8 mouse cellular contexts compared by ENCODE assay signal in genomic region chr8:71475702-71476075, GRCm38 (mm10). TPM values are rescaled to one million over a fixed set of nuclear protein-coding genes. Genes with fewer than 3 reads are reported as not detected.
DNase-seq lines count a peak whose midpoint lies in the region; ATAC-seq and TF ChIP-seq lines count a peak whose summit lies in the region.

No protein-coding gene starts in this region.

- no peaks in the 10 kb centered on the region for H3K9me3 ChIP-seq in heart, embryonic 13.5 days
- H3K9me3 ChIP-seq in hindbrain, embryonic 14.5 days (ENCODE audit: control insufficient read depth, low read length): no peaks in the 10 kb centered on the region
- no peaks in the 10 kb centered on the region for H3K9me3 ChIP-seq in midbrain, postnatal 0 days (ENCODE audit: low read length)

- peak overlapping the region; percentile 84 for H3K4me2 ChIP-seq in heart, embryonic 13.5 days
- H3K4me2 ChIP-seq in hindbrain, embryonic 14.5 days (replicated peaks): peak overlapping the region; percentile 73
- H3K4me2 ChIP-seq in midbrain, postnatal 0 days (ENCODE audit: low read depth, low read length, poor library complexity, severe bottlenecking): peak overlapping the region; percentile 77

- DNase-seq in heart, postnatal 25 days (ENCODE audit: low spot score): no peak
- DNase-seq in hindbrain, embryonic 14.5 days (ENCODE audit: low spot score): peak; percentile 38
- no peak for DNase-seq in midbrain, postnatal 0 days (ENCODE audit: low spot score)
- no peak for DNase-seq in frontal cortex, postnatal 25 days (ENCODE audit: low spot score in 2 of 2)
- DNase-seq in retina, postnatal 1 day: no peak
- no peak for DNase-seq in ovary, postnatal 36 days (ENCODE audit: low spot score)

- no peak for TF ChIP-seq CTCF in midbrain, postnatal 0 days (IDR thresholded peaks at IDR 0.05)

- peak overlapping the region; percentile 79 for H3K27ac ChIP-seq in heart, embryonic 13.5 days (replicated peaks)
- H3K27ac ChIP-seq in brown adipose tissue, adult 24 weeks (replicated peaks; ENCODE audit: low read depth, low read length): 0 out of 2 replicates have a peak overlapping the region, but pooled peaks have one; percentile 81
- H3K27ac ChIP-seq in hindbrain, embryonic 14.5 days: peak overlapping the region; percentile 89
- H3K27ac ChIP-seq in midbrain, postnatal 0 days (ENCODE audit: low read depth, low read length): peak overlapping the region; percentile 85

- H3K27me3 ChIP-seq in heart, embryonic 13.5 days (replicated peaks): peaks cover 28% of the 10 kb centered on the region
- no peaks in the 10 kb centered on the region for H3K27me3 ChIP-seq in hindbrain, embryonic 14.5 days (ENCODE audit: control insufficient read depth, insufficient read depth, low read length)
- no peaks in the 10 kb centered on the region for H3K27me3 ChIP-seq in midbrain, postnatal 0 days (ENCODE audit: insufficient read depth, low read length)

- H3K36me3 ChIP-seq in heart, embryonic 13.5 days: peaks cover 46% of the 10 kb centered on the region
- peaks cover 73% of the 10 kb centered on the region for H3K36me3 ChIP-seq in hindbrain, embryonic 14.5 days (replicated peaks; ENCODE audit: control insufficient read depth, insufficient read depth)
- H3K36me3 ChIP-seq in midbrain, postnatal 0 days (ENCODE audit: insufficient read depth, low read length): peaks cover 51% of the 10 kb centered on the region

- intact Hi-C loops in heart, postnatal 25 days (cut with DNase I): loop anchor here (10.0 kb wide), 1 partner anchor 581 kb away; the partner anchor contains the start of genes Rpl18a and Slc5a5

- H3K4me3 ChIP-seq in heart, embryonic 13.5 days: peak overlapping the region; percentile 69
- peak overlapping the region; percentile 81 for H3K4me3 ChIP-seq in brown adipose tissue, adult 24 weeks (ENCODE audit: insufficient read depth, low read depth, low read length)
- H3K4me3 ChIP-seq in hindbrain, embryonic 14.5 days (replicated peaks; ENCODE audit: low read length): peak overlapping the region; percentile 49
- H3K4me3 ChIP-seq in midbrain, postnatal 0 days (ENCODE audit: low read depth, low read length): peak overlapping the region; percentile 44

- ATAC-seq in heart, embryonic 13.5 days (ENCODE audit: extremely low read depth, insufficient number of reproducible peaks, low FRiP score, low TSS enrichment): no peak
- no peak for ATAC-seq in hindbrain, embryonic 14.5 days (ENCODE audit: low FRiP score)
- ATAC-seq in midbrain, postnatal 0 days (ENCODE audit: low FRiP score): no peak

- H3K4me1 ChIP-seq in heart, embryonic 13.5 days: peaks cover 18% of the 10 kb centered on the region
- H3K4me1 ChIP-seq in brown adipose tissue, adult 24 weeks (ENCODE audit: control insufficient read depth, insufficient read depth, insufficient read length, low read length): peaks cover 8% of the 10 kb centered on the region
- peaks cover 12% of the 10 kb centered on the region for H3K4me1 ChIP-seq in hindbrain, embryonic 14.5 days (replicated peaks; ENCODE audit: control insufficient read depth, insufficient read depth, low read length)
- no peaks in the 10 kb centered on the region; the same call in 1 of the 2 replicates for H3K4me1 ChIP-seq in midbrain, postnatal 0 days (ENCODE audit: insufficient read depth, low read length)

- H3K9ac ChIP-seq in heart, embryonic 13.5 days: peak overlapping the region; percentile 89
- peak overlapping the region; percentile 70 for H3K9ac ChIP-seq in hindbrain, embryonic 14.5 days
- peak overlapping the region; percentile 64 for H3K9ac ChIP-seq in midbrain, postnatal 0 days (replicated peaks; ENCODE audit: low read length, poor library complexity, severe bottlenecking)

- 22% methylated on average over 4 of the region's 4 CpGs for WGBS in heart, embryonic 13.5 days
- 32% methylated on average over 4 of the region's 4 CpGs for WGBS in hindbrain, embryonic 14.5 days
- WGBS in midbrain, postnatal 0 days: 32% methylated on average over 4 of the region's 4 CpGs

RNA-seq across cellular contexts. Expression of gene Dda1, which starts 6.7 kb away (rescaled TPM):
- polyA plus RNA-seq in heart, embryonic 13.5 days (2015; fragmentation: Nextera tagmentation; extraction: Ambion mirVana): 75.6 and 87.1 TPM in 2 replicates
- 10 to 100 TPM; 29.1 to 29.9 TPM for total RNA-seq in heart, postnatal 25 days (2021)
- 23.6 and 34.4 TPM in 2 replicates for polyA plus RNA-seq in brown adipose tissue, adult 24 weeks (2012; ENCODE audit: insufficient read depth, insufficient read length, missing spikeins)
- 218 and 236 TPM in 2 replicates for polyA plus RNA-seq in hindbrain, embryonic 14.5 days (2014; fragmentation: Nextera tagmentation; extraction: Ambion mirVana)
- 187 and 211 TPM in 2 replicates for total RNA-seq in midbrain, postnatal 0 days (2014; rRNA removed)
- 267 and 269 TPM in 2 replicates for polyA plus RNA-seq in midbrain, postnatal 0 days (2015; fragmentation: Nextera tagmentation; extraction: Ambion mirVana)

RNA-seq across cellular contexts. Expression of gene Ano8, which starts 10.1 kb away (rescaled TPM):
- 0.63 and 0.78 TPM in 2 replicates for polyA plus RNA-seq in heart, embryonic 13.5 days (2015; fragmentation: Nextera tagmentation; extraction: Ambion mirVana)
- total RNA-seq in heart, postnatal 25 days (2021): 10 to 100 TPM; 17.0 to 18.2 TPM
- polyA plus RNA-seq in brown adipose tissue, adult 24 weeks (2012; ENCODE audit: insufficient read depth, insufficient read length, missing spikeins): 7.3 and 9.3 TPM in 2 replicates
- 8.5 and 10.6 TPM in 2 replicates for polyA plus RNA-seq in hindbrain, embryonic 14.5 days (2014; fragmentation: Nextera tagmentation; extraction: Ambion mirVana)
- total RNA-seq in midbrain, postnatal 0 days (2014; rRNA removed): 81.6 and 82.2 TPM in 2 replicates
- polyA plus RNA-seq in midbrain, postnatal 0 days (2015; fragmentation: Nextera tagmentation; extraction: Ambion mirVana): 5.4 and 5.6 TPM in 2 replicates

RNA-seq across cellular contexts. Expression of gene Mrpl34, which starts 10.9 kb away (rescaled TPM):
- 165 and 186 TPM in 2 replicates for polyA plus RNA-seq in heart, embryonic 13.5 days (2015; fragmentation: Nextera tagmentation; extraction: Ambion mirVana)
- 100 to 1,000 TPM; 136 to 142 TPM for total RNA-seq in heart, postnatal 25 days (2021)
- polyA plus RNA-seq in brown adipose tissue, adult 24 weeks (2012; ENCODE audit: insufficient read depth, insufficient read length, missing spikeins): 313 and 378 TPM in 2 replicates
- polyA plus RNA-seq in hindbrain, embryonic 14.5 days (2014; fragmentation: Nextera tagmentation; extraction: Ambion mirVana): 158 and 195 TPM in 2 replicates
- 105 and 119 TPM in 2 replicates for total RNA-seq in midbrain, postnatal 0 days (2014; rRNA removed)
- polyA plus RNA-seq in midbrain, postnatal 0 days (2015; fragmentation: Nextera tagmentation; extraction: Ambion mirVana): 163 and 165 TPM in 2 replicates

RNA-seq across cellular contexts. Expression of gene Gtpbp3, which starts 12.2 kb away (rescaled TPM):
- 11.6 and 12.6 TPM in 2 replicates for polyA plus RNA-seq in heart, embryonic 13.5 days (2015; fragmentation: Nextera tagmentation; extraction: Ambion mirVana)
- total RNA-seq in heart, postnatal 25 days (2021): 10 to 100 TPM; 18.5 to 19.4 TPM
- 6.7 and 9.1 TPM in 2 replicates for polyA plus RNA-seq in brown adipose tissue, adult 24 weeks (2012; ENCODE audit: insufficient read depth, insufficient read length, missing spikeins)
- polyA plus RNA-seq in hindbrain, embryonic 14.5 days (2014; fragmentation: Nextera tagmentation; extraction: Ambion mirVana): 4.7 and 7.3 TPM in 2 replicates
- total RNA-seq in midbrain, postnatal 0 days (2014; rRNA removed): 28.0 and 31.5 TPM in 2 replicates
- polyA plus RNA-seq in midbrain, postnatal 0 days (2015; fragmentation: Nextera tagmentation; extraction: Ambion mirVana): 11.4 and 11.5 TPM in 2 replicates

RNA-seq across cellular contexts. Expression of gene Abhd8, which starts 12.2 kb away (rescaled TPM):
- 33.0 and 35.5 TPM in 2 replicates for polyA plus RNA-seq in heart, embryonic 13.5 days (2015; fragmentation: Nextera tagmentation; extraction: Ambion mirVana)
- total RNA-seq in heart, postnatal 25 days (2021): 10 to 100 TPM; 32.4 to 32.6 TPM
- polyA plus RNA-seq in brown adipose tissue, adult 24 weeks (2012; ENCODE audit: insufficient read depth, insufficient read length, missing spikeins): 2.2 and 2.6 TPM in 2 replicates
- 125 and 126 TPM in 2 replicates for polyA plus RNA-seq in hindbrain, embryonic 14.5 days (2014; fragmentation: Nextera tagmentation; extraction: Ambion mirVana)
- total RNA-seq in midbrain, postnatal 0 days (2014; rRNA removed): 289 and 323 TPM in 2 replicates
- 205 and 213 TPM in 2 replicates for polyA plus RNA-seq in midbrain, postnatal 0 days (2015; fragmentation: Nextera tagmentation; extraction: Ambion mirVana)
